Mouse (Mus musculus): ENCODE measurements at regions not wholly inside any gene's neighbourhood (a gene's known extent, or its start where the extent isn't known, plus 50 kb on each side); places are given as distances from the start of the nearest gene placed in this dataset.

DNA sequence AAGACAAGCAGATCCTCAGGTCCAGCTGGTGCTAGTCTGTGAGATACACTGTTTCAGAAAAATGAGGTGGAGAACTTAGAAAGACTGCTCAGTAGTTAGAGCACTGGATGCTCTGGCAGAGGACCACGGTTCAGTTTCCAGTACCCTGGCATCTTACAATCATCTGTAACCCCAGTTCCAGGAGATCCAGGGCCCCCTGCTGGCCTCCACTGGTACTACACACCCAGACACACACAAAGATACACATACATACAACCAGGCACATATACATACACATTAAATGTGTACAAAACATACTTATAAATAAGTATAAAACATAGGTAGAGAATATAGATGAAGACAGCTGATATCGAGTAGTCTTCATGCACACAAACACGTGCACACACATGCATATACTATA is 97.4 kb upstream of the Supt20 start:
- in situ Hi-C loops (cut with MboI, MseI), result no loop called here

DNA sequence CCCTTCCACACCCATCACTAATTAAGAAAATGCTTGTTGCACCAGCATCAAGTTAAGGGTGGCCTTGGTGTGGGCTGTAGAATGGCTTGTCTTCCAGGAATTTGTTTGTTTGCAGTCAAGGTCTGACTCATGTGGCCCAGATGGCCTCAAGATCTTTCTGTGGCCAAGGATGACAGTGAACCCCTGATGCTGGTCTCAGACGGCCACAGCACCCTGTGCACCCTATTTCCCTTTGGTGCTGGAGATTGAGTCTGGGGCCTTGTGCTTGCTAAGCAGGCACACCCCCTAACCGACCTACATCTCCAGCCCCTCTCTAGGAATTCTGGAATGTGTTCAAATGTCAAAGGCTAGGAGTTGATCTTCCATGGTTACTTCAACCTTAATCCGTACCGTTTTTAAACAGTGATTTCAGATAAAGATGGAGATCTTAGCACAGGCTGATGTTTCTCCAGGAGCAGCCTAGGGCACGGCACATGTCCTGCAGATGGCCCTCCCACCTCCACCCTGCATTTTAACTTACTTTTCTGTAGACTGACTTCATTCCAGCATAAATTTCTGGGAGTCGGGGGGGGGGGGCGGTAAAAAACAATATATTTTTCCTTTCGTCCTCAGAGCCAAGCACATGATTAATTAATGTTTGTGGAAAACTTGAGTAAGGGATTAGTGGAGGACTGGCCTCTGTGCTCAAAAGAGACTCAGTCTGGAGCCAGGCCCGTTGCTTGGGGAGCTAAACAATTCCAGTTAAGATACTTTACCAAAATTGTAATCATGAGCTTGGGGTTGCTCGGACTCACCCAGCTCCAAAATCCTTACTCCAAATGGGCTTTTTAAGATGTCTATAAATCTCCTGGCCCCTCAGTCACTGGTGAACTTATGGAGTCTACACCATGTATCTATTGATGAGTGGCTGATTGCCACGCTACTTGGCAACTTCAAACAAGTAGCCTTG is 95.0 kb upstream of the Supt20 start:
- in situ Hi-C loops (cut with MboI, MseI), result no loop called here

DNA sequence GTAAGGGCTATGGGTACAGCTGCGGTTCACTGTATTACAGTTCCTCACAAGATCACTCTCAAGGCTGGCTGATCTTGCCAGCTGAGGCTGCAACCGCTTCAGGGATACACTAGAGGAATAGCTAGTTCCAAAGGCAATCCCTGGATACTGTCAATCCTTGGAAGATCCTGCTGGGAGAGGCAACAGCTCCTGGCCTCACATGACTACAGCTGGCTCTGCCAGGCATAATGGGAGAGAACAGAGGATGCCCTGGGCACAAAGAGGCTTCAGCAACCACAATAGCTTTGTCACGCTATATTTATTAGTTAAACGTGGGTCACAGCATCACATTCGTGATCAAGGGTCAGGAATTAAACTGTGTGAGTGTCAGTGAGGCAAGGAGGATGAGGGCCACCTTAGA is 94.3 kb upstream of the Supt20 start:
- in situ Hi-C loops (cut with MboI, MseI), result no loop called here

DNA sequence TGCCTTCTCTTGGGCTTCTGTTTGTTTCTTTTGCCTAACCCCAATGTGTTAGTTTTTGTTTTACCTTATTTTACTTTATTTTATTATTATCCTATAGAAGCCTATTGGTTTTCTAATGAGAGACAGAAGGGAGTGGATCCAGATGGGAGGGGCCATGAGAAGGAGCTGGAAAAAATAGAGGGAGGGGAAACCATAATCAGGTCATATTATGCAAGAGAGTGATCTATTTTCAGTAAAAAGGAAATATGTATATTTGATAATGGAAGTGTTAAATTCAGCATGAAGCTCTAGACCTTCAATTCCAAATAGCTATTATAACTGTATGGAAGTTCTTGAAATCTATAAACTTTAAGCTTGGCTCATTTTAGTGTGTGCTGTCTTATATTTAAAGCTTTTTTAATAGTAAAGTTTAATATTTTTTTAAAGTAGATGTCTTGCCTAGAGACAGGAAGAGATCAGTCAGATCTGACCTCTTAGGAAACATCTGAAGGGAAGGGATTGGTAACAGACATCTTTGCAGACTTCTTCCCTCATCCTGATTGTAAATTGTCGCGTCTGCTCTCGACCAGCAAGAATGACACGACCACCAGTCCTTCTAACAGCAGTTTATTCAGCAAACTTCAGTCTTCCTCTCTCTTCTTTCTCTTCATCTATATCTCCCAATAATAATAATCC is 87.8 kb upstream of the Supt20 start:
- in situ Hi-C loops (cut with MboI, MseI), result no loop called here

DNA sequence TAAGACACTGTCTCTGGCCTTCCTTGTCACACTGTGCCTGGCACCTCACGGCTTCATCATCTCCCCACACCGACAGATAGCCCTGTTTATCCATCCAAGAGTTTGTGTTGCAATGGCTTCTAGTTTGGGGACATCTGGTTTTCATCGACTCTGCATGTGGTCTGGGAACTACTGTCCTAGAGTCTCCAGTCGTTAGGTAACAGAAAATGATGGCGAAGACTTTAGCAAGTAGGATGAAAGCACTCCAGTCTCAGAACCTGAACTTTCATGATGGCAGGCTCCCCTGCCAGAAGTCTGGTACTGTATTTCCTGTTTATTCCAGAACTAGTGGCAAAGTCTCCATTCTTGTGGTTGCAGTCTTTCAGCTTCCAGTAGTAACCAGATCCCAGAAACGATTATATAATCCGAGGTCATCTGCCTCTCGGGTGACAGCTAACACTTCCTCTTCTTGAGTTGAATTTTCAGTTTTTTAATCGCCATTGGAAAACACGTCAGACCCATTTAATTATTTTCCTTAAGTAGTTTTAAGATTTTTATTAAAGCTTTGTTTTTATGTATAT is 81.1 kb upstream of the Supt20 start:
- in situ Hi-C loops (cut with MboI, MseI), result no loop called here

DNA sequence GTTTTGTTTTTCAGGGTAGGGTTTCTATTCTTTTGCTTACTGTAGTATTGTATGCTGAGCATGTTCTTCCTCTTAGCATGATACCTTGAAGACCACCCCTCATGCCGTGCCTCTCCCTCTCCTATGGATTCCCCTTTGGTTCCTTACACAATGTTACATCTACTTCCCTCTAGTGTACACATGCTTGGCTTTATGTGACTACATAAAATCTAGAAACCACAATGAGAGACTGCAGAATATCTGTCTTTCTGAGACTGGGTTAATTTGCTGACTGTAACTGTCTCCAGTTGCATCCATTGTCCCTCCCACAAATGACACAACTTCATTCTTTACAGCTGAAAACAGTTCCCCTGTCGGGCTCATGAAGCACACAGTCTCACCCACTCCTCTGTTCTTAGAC is 78.8 kb upstream of the Supt20 start:
- in situ Hi-C loops (cut with MboI, MseI), result no loop called here

DNA sequence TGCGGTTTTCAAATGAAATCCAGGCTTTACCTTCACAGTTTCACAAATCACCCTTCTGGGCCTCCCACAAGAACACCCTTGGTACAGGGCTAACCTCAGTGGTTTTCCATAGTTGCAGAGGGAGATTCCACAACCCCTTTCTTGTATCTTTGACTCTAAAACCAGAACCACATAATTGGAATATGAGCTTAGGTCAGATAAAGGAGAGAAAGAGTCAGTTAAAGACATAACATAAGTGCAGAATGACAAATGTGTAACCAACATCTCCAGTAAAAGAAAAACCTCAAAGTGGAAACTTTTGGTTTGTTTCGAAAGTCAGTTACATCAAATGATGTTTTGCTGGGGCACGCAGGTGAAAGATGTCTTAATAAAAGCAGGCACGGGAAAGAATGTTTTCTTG is 75.3 kb upstream of the Supt20 start:
- in situ Hi-C loops (cut with MboI, MseI), result no loop called here

DNA sequence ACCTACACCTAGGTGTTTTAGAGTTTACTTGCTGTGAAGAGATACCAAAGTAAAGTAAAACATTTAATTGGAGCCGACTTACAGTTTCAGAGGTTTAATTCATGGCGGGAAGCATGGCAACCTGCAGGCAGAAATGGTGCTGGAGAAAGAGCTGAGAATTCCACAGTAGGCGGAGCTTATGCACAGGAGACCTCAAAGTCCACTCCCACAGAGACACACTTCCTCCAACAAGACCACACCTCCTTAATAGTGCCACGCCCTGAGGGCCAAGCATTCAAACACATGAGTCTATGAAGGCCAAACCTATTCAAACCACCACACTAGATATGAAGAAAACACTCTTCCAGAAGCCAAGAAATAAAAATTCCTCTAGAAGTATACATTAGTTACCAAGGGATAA is 74.3 kb upstream of the Supt20 start:
- in situ Hi-C loops (cut with MboI, MseI), result no loop called here

DNA sequence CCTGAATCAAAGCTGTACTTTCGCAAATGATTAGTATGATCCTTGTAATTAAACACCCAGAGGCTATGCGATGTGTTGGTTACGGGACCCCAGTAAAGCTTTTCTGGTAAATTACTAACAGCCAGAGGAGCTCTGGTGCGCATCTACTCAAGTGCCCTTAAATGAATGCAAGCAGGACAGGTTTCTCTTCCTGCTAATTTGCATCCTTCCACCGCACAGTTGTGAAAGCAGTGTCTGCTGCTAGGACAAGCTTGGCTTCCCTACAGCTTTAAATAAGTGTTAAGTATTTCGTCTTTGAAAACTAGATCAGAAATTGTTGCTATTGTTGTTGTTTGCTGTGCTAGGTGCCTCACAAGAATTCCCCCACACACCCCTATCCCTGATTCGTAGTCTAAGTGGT is 62.4 kb upstream of the Supt20 start:
- in situ Hi-C loops (cut with MboI, MseI), result no loop called here

DNA sequence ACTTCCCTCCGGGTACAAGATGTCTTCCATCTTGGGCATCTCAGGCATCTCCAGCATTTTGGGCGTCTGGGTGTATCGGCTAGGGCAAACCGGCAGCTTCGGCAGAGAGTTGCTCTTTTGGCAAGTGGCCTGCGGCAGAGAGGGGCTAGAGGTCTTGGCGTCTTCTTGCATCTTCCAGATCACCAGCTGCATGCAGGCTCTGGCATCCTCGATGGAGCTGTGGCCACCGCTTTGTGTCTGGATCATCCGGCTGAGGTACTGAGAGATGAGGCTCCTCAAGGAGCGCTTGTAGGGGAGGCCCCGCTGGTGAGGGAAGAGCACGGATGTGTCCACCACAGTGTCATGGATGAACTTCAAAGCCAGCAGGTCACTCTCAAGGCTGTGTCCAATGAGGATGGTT is 59.9 kb upstream of the Supt20 start:
- in situ Hi-C loops (cut with MboI, MseI), result no loop called here

DNA sequence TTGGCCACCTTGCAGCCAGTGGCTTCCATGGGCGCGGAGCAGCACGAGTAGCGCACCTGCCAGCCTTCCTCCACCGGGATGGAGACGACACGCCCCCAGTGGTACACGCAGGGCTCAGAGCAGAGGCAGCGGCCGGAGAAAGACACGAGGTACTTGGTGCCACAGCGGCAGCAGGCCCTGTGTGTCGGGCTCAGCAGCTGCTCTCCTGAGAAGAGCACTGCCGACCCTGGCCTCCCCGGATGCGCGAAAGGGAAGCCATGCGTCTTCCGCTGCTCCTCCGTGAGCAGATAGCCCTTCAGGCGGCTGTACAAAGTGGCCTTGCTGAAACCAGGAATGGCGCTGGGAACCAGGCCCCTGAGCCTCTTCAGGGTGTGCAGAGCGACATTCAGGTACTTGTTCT is 59.2 kb upstream of the Supt20 start:
- in situ Hi-C loops (cut with MboI, MseI), result no loop called here

DNA sequence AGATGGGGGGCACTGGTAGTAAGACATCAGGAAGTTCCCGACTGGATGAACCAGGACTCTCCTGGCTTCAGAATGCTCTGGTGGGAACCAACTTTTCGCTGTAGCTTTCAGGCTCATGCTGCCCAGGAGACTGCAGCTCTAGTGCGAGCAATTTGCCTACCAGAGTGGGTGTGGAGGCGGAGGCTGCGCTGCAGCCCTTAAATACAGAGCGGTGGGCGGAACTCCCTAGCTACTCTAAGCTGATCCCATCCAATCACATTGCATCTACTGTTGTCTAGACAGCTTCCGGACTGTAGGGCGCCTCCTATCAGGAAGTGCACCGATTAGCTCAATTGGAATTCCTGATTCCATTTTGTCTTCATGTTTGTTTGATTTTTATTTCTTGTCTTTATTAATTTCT is 58.2 kb upstream of the Supt20 start:
- in situ Hi-C loops (cut with MboI, MseI), result no loop called here

Data from T-helper 1 cell (primary cell).